Mouse (Mus musculus): ENCODE measurements around the gene Id3. TPM values are rescaled to one million over a fixed set of nuclear protein-coding genes. Genes with fewer than 3 reads are reported as not detected.

Id3 gene
- polyA plus RNA-seq, 1 experiment from 2014 or later = 273 TPM

GRCm38 (mm10) chr4:136144126-136144926 is 1.0 kb downstream of the Id3 start:
- peak overlapping the region; percentile 93 for H3K27ac ChIP-seq (replicated peaks)
- ATAC-seq (ENCODE audit: low read depth) = no peak
- H3K9ac ChIP-seq = peak overlapping the region; percentile 89
- no peaks in the 10 kb centered on the region for H3K9me3 ChIP-seq
- peak overlapping the region; percentile 82 for H3K4me2 ChIP-seq
- H3K4me1 ChIP-seq (replicated peaks) = peaks cover 90% of the 10 kb centered on the region
- peaks cover 24% of the 10 kb centered on the region for H3K27me3 ChIP-seq
- no peaks in the 10 kb centered on the region for H3K36me3 ChIP-seq
- H3K4me3 ChIP-seq = peak overlapping the region; percentile 57
- under 1% methylated on average over 49 of the region's 50 CpGs for WGBS

DNA sequence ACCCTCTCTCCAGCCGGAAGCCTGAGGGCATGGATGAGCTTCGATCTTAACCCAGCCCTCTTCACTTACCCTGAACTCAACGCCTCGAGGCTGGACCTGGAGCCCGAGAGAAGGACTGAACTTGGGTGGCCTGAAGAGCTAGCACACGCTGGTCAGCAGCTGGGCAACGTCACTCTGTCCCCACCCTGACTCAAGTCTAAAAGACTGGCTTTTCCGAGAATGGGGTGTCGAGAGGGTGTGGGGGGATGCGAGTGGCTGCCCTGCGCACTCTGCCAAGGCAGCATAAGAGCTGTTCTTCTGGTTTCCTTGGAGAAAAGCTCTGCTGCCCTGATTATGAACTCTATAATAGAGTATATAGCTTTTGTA is 1.6 kb downstream of the Id3 start:
- no peaks in the 10 kb centered on the region for H3K36me3 ChIP-seq
- no peak for ATAC-seq (ENCODE audit: low read depth)
- peak overlapping the region; percentile 82 for H3K4me2 ChIP-seq
- WGBS = 0% methylated on average over 11 of the region's 11 CpGs
- no peaks in the 10 kb centered on the region for H3K9me3 ChIP-seq
- peaks cover 84% of the 10 kb centered on the region for H3K4me1 ChIP-seq (replicated peaks)
- H3K27ac ChIP-seq (replicated peaks) = peak overlapping the region; percentile 93
- peak overlapping the region; percentile 89 for H3K9ac ChIP-seq
- H3K27me3 ChIP-seq = peaks cover 24% of the 10 kb centered on the region
- peak overlapping the region; percentile 57 for H3K4me3 ChIP-seq

GRCm38 (mm10) chr4:136145362-136145885 is 2.1 kb downstream of the Id3 start:
- no peaks in the 10 kb centered on the region for H3K9me3 ChIP-seq
- peak overlapping the region; percentile 82 for H3K4me2 ChIP-seq
- peak overlapping the region; percentile 93 for H3K27ac ChIP-seq (replicated peaks)
- H3K4me1 ChIP-seq (replicated peaks) = peaks cover 81% of the 10 kb centered on the region
- peak overlapping the region; percentile 89 for H3K9ac ChIP-seq
- H3K27me3 ChIP-seq = peaks cover 24% of the 10 kb centered on the region
- no peak for ATAC-seq (ENCODE audit: low read depth)
- 9% methylated on average over 11 of the region's 11 CpGs for WGBS
- H3K36me3 ChIP-seq = no peaks in the 10 kb centered on the region
- peak overlapping the region; percentile 57 for H3K4me3 ChIP-seq

GRCm38 (mm10) chr4:136145991-136146711 is 2.9 kb downstream of the Id3 start:
- Histone ChIP-seq H3K4me3 (peak overlapping the region; percentile 57), H3K27me3 (peaks cover 24% of the 10 kb centered on the region), H3K9me3 (no peaks in the 10 kb centered on the region), H3K9ac (peak overlapping the region; percentile 89), H3K4me2 (peak overlapping the region; percentile 82), H3K27ac (replicated peaks) (peak overlapping the region; percentile 93), H3K36me3 (no peaks in the 10 kb centered on the region), H3K4me1 (replicated peaks) (peaks cover 80% of the 10 kb centered on the region)
- 12% methylated on average over 7 of the region's 7 CpGs for WGBS
- no peak for ATAC-seq (ENCODE audit: low read depth)

DNA sequence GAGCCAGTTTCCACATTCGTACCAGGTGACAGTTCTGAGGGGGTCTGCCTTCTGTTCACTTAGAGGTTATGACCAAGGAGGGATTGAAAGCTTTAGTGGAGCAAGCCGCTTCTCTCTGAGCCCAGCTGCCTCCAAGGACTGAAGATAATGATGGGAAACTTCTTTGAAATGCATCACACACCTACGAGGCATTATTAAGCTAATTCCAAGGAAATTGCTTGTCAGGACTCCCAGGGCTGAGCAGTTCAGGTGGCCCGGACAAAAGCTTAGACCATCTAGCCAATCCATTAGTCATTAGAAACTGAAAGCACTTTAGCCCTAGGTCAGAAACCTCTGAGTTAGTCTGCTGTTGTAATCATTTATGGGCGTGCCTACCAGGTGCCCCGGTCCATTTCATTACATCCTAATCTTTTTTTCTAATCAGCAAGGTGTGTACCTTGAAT is 3.4 kb downstream of the Id3 start:
- WGBS = 5% methylated on average over 6 of the region's 6 CpGs
- H3K9me3 ChIP-seq = no peaks in the 10 kb centered on the region
- peaks cover 74% of the 10 kb centered on the region for H3K4me1 ChIP-seq (replicated peaks)
- peak overlapping the region; percentile 93 for H3K27ac ChIP-seq (replicated peaks)
- no peaks in the 10 kb centered on the region for H3K36me3 ChIP-seq
- H3K9ac ChIP-seq = peak overlapping the region; percentile 89; the same call in 1 of the 2 replicates
- no peak for ATAC-seq (ENCODE audit: low read depth)
- peak overlapping the region; percentile 57 for H3K4me3 ChIP-seq
- H3K27me3 ChIP-seq = peaks cover 24% of the 10 kb centered on the region
- H3K4me2 ChIP-seq = peak overlapping the region; percentile 82

DNA sequence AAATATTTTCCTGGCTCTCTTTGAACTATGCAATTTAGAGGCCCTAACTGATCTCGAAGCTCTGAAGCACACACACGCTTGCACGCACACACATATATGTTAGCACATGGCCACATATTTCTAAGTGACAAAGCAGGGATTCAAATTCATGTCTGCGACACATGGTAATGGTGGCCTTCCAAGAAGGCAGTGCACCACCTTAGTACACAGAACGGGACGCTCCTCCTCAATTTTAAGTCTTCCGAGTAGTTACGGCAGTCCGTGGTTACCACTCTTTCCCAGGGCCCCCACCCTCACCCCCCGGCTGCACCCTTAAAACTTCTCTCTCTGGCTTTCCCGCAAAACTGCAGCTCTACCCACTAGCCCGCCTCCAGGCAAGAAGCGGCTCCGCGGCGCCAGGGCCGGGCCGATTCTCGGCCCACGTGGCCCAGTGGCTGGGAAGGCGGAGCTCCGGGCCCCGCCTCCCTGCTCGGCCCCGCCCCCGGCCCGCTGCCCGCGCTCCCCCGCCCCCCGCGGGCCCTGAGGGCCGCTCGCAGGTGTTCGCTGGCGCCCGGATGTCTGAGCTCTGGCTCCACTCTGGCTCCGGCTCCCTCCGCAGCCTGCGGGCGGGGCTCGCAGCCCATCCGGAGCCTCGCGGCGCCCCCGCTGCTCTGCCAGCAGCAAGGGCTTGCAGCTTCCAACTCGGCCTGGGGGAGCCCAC is 4.3 kb downstream of the Id3 start:
- WGBS = 2% methylated on average over 31 of the region's 48 CpGs
- peaks cover 66% of the 10 kb centered on the region for H3K4me1 ChIP-seq (replicated peaks)

DNA sequence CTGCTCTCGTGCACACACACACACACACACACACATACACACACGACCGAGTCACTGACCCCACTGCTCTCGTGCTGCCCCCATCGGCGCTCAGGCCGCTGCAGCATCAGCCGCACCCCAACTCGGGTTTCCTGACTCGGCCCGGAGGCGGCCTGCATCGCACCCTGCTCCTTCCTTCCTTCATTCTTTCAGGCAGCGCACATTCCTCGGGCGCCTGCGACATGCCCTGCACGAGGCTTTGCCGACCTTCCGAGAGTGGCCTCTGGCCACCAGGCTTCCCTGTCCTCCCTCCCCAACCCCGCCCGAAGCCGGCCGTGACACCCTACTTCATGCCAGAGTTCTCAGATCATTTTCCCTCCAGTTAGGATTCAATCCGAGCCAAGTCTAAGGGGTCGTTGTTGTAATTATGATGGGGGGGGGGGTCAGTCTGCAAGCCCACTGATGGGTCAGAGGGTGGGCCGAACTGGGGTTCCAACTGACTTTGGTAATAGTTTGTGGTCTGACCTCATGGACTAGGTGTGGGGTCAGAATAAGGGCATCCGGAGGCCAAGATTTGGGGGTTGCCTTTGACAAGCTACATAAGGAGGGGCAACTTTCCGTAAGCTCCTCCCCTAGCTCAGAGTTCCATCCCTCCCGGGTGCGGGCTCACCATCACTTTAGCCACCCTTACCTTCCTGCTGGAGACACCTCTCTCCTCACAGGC is 5.2 kb downstream of the Id3 start:
- H3K27me3 ChIP-seq = peaks cover 24% of the 10 kb centered on the region
- peak overlapping the region; percentile 62 for H3K9ac ChIP-seq
- no peaks in the 10 kb centered on the region for H3K36me3 ChIP-seq
- H3K4me2 ChIP-seq = peak overlapping the region; percentile 82
- no peak for ATAC-seq (ENCODE audit: low read depth)
- H3K4me3 ChIP-seq = peak overlapping the region; percentile 38
- H3K27ac ChIP-seq (replicated peaks) = peak overlapping the region; percentile 93
- H3K9me3 ChIP-seq = no peaks in the 10 kb centered on the region
- H3K4me1 ChIP-seq (replicated peaks) = peaks cover 57% of the 10 kb centered on the region
- WGBS = 8% methylated on average over 31 of the region's 31 CpGs

More for the DNA sequence above, 4.3 kb downstream of the Id3 start:
- Histone ChIP-seq H3K27ac (replicated peaks) (peak overlapping the region; percentile 93), H3K9me3 (no peaks in the 10 kb centered on the region), H3K4me3 (peak overlapping the region; percentile 38), H3K27me3 (peaks cover 24% of the 10 kb centered on the region), H3K36me3 (no peaks in the 10 kb centered on the region), H3K4me2 (peak overlapping the region; percentile 82), H3K9ac (peak overlapping the region; percentile 62)
- peak; percentile 70 for ATAC-seq (ENCODE audit: low read depth)

- 90% methylated on average over 2 of the region's 2 CpGs for WGBS
- Histone ChIP-seq H3K36me3 (no peaks in the 10 kb centered on the region), H3K27me3 (peaks cover 24% of the 10 kb centered on the region), H3K4me1 (replicated peaks) (peaks cover 52% of the 10 kb centered on the region), H3K27ac (replicated peaks) (peak overlapping the region; percentile 93; the same call in 1 of the 2 replicates), H3K9me3 (no peaks in the 10 kb centered on the region), H3K4me3 (no peak overlapping the region), H3K9ac (no peak overlapping the region), H3K4me2 (no peak overlapping the region)
- ATAC-seq (ENCODE audit: low read depth) = no peak
These were observed 5.7 kb downstream of the Id3 start for GRCm38 (mm10) chr4:136149045-136149379.

DNA sequence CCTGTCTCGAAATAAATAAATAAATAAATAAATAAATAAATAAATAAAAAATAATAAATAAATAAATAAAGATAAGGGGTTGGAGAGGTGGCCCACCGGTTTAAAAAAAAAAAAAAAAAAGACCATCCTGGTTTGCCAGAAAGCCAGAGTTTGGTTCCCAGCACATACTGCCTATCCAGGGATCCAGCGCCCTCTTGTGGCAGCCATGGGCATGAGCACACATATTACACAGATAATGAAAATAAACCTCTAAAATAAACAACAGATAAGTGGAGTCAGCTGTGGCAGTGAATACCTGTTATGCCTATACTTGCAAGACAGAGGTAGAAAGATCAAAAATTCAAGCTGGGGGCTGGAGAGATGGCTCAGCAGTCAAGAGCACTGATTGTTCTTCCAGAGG is 6.4 kb downstream of the Id3 start:
- ATAC-seq (ENCODE audit: low read depth) = no peak
- H3K4me1 ChIP-seq (replicated peaks) = peaks cover 44% of the 10 kb centered on the region
- no peak overlapping the region for H3K27ac ChIP-seq (replicated peaks)
- H3K4me3 ChIP-seq = no peak overlapping the region
- H3K36me3 ChIP-seq = no peaks in the 10 kb centered on the region
- H3K27me3 ChIP-seq = peaks cover 23% of the 10 kb centered on the region
- H3K4me2 ChIP-seq = no peak overlapping the region
- H3K9ac ChIP-seq = no peak overlapping the region
- WGBS = 43% methylated on average over 3 of the region's 3 CpGs
- no peaks in the 10 kb centered on the region for H3K9me3 ChIP-seq

- H3K9me3 ChIP-seq = no peaks in the 10 kb centered on the region
- H3K4me2 ChIP-seq = no peak overlapping the region
- no peak for ATAC-seq (ENCODE audit: low read depth)
- H3K27me3 ChIP-seq = peaks cover 15% of the 10 kb centered on the region
- H3K36me3 ChIP-seq = no peaks in the 10 kb centered on the region
- no peak overlapping the region for H3K9ac ChIP-seq
- 0 out of 2 replicates have a peak overlapping the region, but pooled peaks have one; percentile 33 for H3K27ac ChIP-seq (replicated peaks)
- 76% methylated on average over 4 of the region's 4 CpGs for WGBS
- H3K4me3 ChIP-seq = no peak overlapping the region
- H3K4me1 ChIP-seq (replicated peaks) = peaks cover 37% of the 10 kb centered on the region
These were observed 7.3 kb downstream of the Id3 start for GRCm38 (mm10) chr4:136150596-136150995.

- Histone ChIP-seq H3K9me3 (no peaks in the 10 kb centered on the region), H3K36me3 (no peaks in the 10 kb centered on the region), H3K9ac (no peak overlapping the region), H3K4me1 (replicated peaks) (peaks cover 17% of the 10 kb centered on the region), H3K27ac (replicated peaks) (no peak overlapping the region), H3K4me2 (no peak overlapping the region), H3K4me3 (no peak overlapping the region), H3K27me3 (no peaks in the 10 kb centered on the region)
- WGBS = 87% methylated on average over 4 of the region's 4 CpGs
- no peak for ATAC-seq (ENCODE audit: low read depth)
These were observed 9.5 kb downstream of the Id3 start for GRCm38 (mm10) chr4:136152821-136153220.
